Mouse (Mus musculus): ENCODE measurements around the gene Ap4s1.

- TF ChIP-seq GATA1 (IDR thresholded peaks at IDR 0.05; ENCODE audit: low read length) (no peak), TAL1 (IDR thresholded peaks at IDR 0.05; ENCODE audit: low read length) (no peak)
Measured at GRCm38 (mm10) chr12:51703859-51704258, 13.0 kb downstream of the Ap4s1 start.

All from erythroblast, embryonic 14.5 days (primary cell).